Mouse (Mus musculus) testis, postnatal 14 days (tissue): ENCODE results near the gene Abca4.
"Not testable (repeated sequence)": the region's sequence is repeated elsewhere in the genome, so short reads cannot be mapped to it uniquely, and the experiment has no call there.

ENCODE experiments used
- DNase-seq: peaks from one replicate; pipeline ENCODE4 v3.0.0; 2021; ENCODE audit warnings: low spot score

Abca4 gene

DNA sequence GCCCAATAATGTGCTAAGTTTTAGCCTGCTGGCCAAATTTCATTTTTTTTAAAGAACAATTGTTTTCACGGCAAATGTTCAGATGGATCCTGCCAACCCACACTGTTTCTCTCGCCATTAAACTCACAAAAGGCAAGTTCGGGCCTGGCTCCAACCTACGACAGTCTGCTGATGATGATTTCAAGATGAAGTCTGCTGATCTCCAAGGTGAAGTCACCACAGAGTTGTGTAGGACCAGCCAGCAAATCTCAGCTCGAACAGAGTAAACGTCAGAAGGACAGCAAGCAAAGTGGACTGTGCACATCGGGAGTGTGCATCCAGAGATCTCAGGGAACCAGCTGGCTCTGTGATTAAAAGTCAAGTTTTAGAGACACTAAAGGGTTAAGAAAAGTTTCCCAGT, 166.6 kb downstream of the Abca4 start:
- DNase-seq, result no peak

GRCm38 (mm10) chr3:122211446-122212125, 167.3 kb downstream of the Abca4 start:
- DNase-seq, result no peak

DNA sequence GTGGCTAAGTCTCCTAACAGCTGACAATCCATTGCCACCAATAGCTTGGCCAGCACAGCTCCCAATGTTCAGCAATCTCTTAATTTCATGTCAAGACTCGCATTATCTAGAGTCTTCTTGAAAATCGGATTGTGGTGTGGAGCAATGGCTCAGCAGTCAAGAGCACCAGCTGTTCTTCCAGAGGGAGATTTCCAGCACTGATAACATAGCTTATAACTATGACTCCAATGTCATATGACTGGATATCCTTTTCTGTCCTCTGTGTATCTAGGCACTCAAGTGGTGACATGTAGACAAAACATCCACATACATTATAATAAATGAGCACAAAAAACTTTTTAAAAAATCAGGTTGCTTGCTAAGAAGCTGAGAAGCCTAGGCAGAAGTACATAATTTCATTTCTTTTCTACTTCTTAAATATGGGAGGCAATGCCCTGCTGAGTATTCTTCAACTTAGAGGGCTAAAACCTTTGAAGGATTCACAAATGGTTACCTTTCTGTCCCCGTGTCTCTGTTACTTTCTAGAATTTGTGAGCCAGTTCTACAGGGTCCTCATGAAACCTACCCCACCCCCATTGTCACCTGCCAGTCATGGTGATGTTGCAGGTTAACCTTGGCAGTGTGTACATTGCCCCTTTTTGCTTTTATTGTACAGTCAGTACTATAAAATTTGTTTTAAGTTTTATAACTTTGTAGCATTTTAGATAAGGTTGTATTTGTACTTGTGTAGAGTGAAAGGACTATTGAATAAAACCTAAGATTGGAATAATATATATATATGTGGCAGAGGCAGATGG, 177.2 kb downstream of the Abca4 start:
- no peak for DNase-seq

DNA sequence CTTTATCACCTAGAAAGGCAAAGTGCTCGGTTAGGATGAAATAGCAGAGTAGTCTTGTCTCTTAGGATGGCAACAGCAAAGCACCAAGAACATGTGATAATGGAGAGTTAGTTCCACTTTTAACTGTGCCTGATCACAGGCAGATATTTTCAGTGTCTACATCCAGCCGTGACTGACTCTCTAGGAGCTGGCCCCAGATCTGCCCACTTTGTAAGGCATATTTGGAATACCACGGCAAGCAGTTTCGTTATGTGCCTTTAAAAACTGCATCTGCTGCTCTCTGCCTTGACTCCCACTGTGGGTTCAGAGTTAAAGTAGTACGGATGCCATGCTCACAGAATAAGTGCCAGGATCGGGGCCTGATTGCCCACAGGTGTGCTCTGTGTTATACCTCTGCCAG, 182.7 kb downstream of the Abca4 start:
- not testable (repeated sequence) for DNase-seq
